Mouse (Mus musculus) CH12.LX (cell line): Measurements from ENCODE around the gene Mmp13. TPM values are rescaled to one million over a fixed set of nuclear protein-coding genes. Genes with fewer than 3 reads are reported as not detected.

ENCODE experiments used
- DNase-seq: peaks from one replicate; pipeline ENCODE4 v3.0.0-alpha.2; 2013; ENCODE audit errors: extremely low read depth
- H3K27ac ChIP-seq: 2 replicates; pipeline ENCODE4 v1.5.1; 2012; ENCODE audit warnings: low read depth, mild to moderate bottlenecking, control low read depth, moderate library complexity; ENCODE audit not compliant: insufficient read depth
- H3K27me3 ChIP-seq: replicated peaks from 2 replicates; pipeline ENCODE3; 2012; ENCODE audit warnings: inconsistent platforms
- H3K36me3 ChIP-seq, 2 experiments: replicated peaks in 1 of 2; 2 replicates each; pipeline versions ENCODE3 to v1.6.1; 2012; ENCODE audit warnings: inconsistent platforms in 1 of 2, low read length in 1 of 2, mild to moderate bottlenecking in 1 of 2, mixed read lengths in 1 of 2, moderate library complexity in 1 of 2; ENCODE audit not compliant: control insufficient read depth in 1 of 2, insufficient read depth in 1 of 2
- H3K4me1 ChIP-seq, 2 experiments: 2 replicates each; pipeline ENCODE4 v1.6.1; 2012; ENCODE audit warnings: inconsistent platforms in 1 of 2, moderate library complexity in 1 of 2; ENCODE audit not compliant: insufficient read depth in 2 of 2, control insufficient read depth in 1 of 2
- H3K4me2 ChIP-seq: 2 replicates; pipeline ENCODE4 v1.6.1; 2012; ENCODE audit warnings: low read depth, mild to moderate bottlenecking, control low read depth; ENCODE audit not compliant: poor library complexity, insufficient read depth, severe bottlenecking
- H3K4me3 ChIP-seq, 3 experiments: fragments of 150-350 bp in 1 of 3; sonication (generic) in 1 of 3; replicated peaks in 1 of 3; 2 replicates each; pipeline versions ENCODE3 to v1.5.1; 2011 to 2012; ENCODE audit warnings: low read depth in 2 of 3, low read length in 2 of 3, mild to moderate bottlenecking in 2 of 3, moderate library complexity in 2 of 3, control low read depth in 1 of 3, improper control_type of control experiment in 1 of 3, inconsistent platforms in 1 of 3, mixed read lengths in 1 of 3; ENCODE audit not compliant: poor library complexity in 1 of 3
- H3K79me2 ChIP-seq: replicated peaks from 2 replicates; pipeline ENCODE4 v1.6.1; 2012; ENCODE audit warnings: mild to moderate bottlenecking, moderate library complexity; ENCODE audit not compliant: control insufficient read depth, poor library complexity, insufficient read depth, severe bottlenecking; ENCODE audit errors: extremely low read depth
- H3K9ac ChIP-seq: 2 replicates; pipeline ENCODE4 v1.6.1; 2012; ENCODE audit warnings: low read depth, mild to moderate bottlenecking, control low read depth, moderate library complexity; ENCODE audit not compliant: insufficient read depth
- H3K9me3 ChIP-seq: replicated peaks from 2 replicates; pipeline ENCODE3; 2012; ENCODE audit warnings: low read length, inconsistent platforms, mixed read lengths
- CTCF ChIP-seq, 2 experiments: IDR thresholded peaks in 1 of 2; conservative IDR thresholded peaks in 1 of 2; 2 replicates each; pipeline ENCODE4 v1.5.1; 2011 to 2012; ENCODE audit warnings: low read depth in 2 of 2, low read length in 2 of 2, improper control_type of control experiment in 1 of 2, inconsistent platforms in 1 of 2, mild to moderate bottlenecking in 1 of 2, moderate library complexity in 1 of 2
- E2F4 ChIP-seq: IDR thresholded peaks from 2 replicates; pipeline ENCODE4 v1.6.1; 2011; ENCODE audit warnings: low read depth, low read length, improper control_type of control experiment; ENCODE audit not compliant: insufficient replicate concordance
- ELF1 ChIP-seq: IDR thresholded peaks from 2 replicates; pipeline ENCODE4 v1.6.1; 2014; ENCODE audit warnings: low read depth, mild to moderate bottlenecking, inconsistent platforms, low read length, improper control_type of control experiment
- EP300 ChIP-seq: IDR thresholded peaks from 2 replicates; pipeline ENCODE4 v1.6.1; 2011; ENCODE audit warnings: low read length, improper control_type of control experiment
- GABPA ChIP-seq: IDR thresholded peaks from 2 replicates; pipeline ENCODE4 v1.6.1; 2012; ENCODE audit warnings: low read depth, low read length, improper control_type of control experiment, inconsistent platforms; ENCODE audit not compliant: insufficient replicate concordance
- HCFC1 ChIP-seq: IDR thresholded peaks from 2 replicates; pipeline ENCODE4 v1.6.1; 2012; ENCODE audit warnings: low read depth, mild to moderate bottlenecking, inconsistent platforms, low read length, improper control_type of control experiment
- JUND ChIP-seq: conservative IDR thresholded peaks from 2 replicates; pipeline ENCODE4 v1.6.1; 2011; ENCODE audit warnings: low read depth, low read length, improper control_type of control experiment
- MAFK ChIP-seq: IDR thresholded peaks from 2 replicates; pipeline ENCODE4 v1.6.1; 2011; ENCODE audit warnings: low read length, improper control_type of control experiment; ENCODE audit not compliant: insufficient replicate concordance
- MAX ChIP-seq: IDR thresholded peaks from 2 replicates; pipeline ENCODE4 v1.6.1; 2011; ENCODE audit warnings: low read length, improper control_type of control experiment
- MAZ ChIP-seq: IDR thresholded peaks from 2 replicates; pipeline ENCODE4 v1.6.1; 2012; ENCODE audit warnings: low read depth, mild to moderate bottlenecking, inconsistent platforms, low read length, improper control_type of control experiment, moderate library complexity
- MEF2A ChIP-seq: IDR thresholded peaks from 2 replicates; pipeline ENCODE4 v1.6.1; 2014; ENCODE audit warnings: low read depth, mild to moderate bottlenecking, inconsistent platforms, low read length, improper control_type of control experiment, borderline replicate concordance
- MYC ChIP-seq: IDR thresholded peaks from 2 replicates; pipeline ENCODE4 v1.6.1; 2011; ENCODE audit warnings: low read depth, mild to moderate bottlenecking, improper control_type of control experiment, low read length
- NELFE ChIP-seq: IDR thresholded peaks from 2 replicates; pipeline ENCODE4 v1.6.1; 2011; ENCODE audit warnings: low read depth, low read length, improper control_type of control experiment
- RAD21 ChIP-seq: IDR thresholded peaks from 2 replicates; pipeline ENCODE4 v1.6.1; 2011; ENCODE audit warnings: low read depth, mild to moderate bottlenecking, low read length, improper control_type of control experiment, moderate library complexity
- SIN3A ChIP-seq: IDR thresholded peaks from 2 replicates; pipeline ENCODE4 v1.6.1; 2012; ENCODE audit warnings: low read length, improper control_type of control experiment, inconsistent platforms
- UBTF ChIP-seq: IDR thresholded peaks from 2 replicates; pipeline ENCODE4 v1.6.1; 2012; ENCODE audit warnings: low read depth, mild to moderate bottlenecking, inconsistent platforms, low read length, improper control_type of control experiment, moderate library complexity
- USF1 ChIP-seq: IDR thresholded peaks from 2 replicates; pipeline ENCODE4 v1.6.1; 2014; ENCODE audit warnings: low read depth, mild to moderate bottlenecking, inconsistent platforms, low read length, improper control_type of control experiment
- ZC3H11A ChIP-seq: IDR thresholded peaks from 2 replicates; pipeline ENCODE4 v1.6.1; 2012; ENCODE audit warnings: low read depth, mild to moderate bottlenecking, inconsistent platforms, low read length, improper control_type of control experiment
- ZKSCAN1 ChIP-seq: IDR thresholded peaks from 2 replicates; pipeline ENCODE4 v1.6.1; 2012; ENCODE audit warnings: low read depth, inconsistent platforms, low read length, improper control_type of control experiment, borderline replicate concordance
- ZNF384 ChIP-seq: IDR thresholded peaks from 2 replicates; pipeline ENCODE4 v1.6.1; 2012; ENCODE audit warnings: low read depth, low read length, improper control_type of control experiment, inconsistent platforms
- dilution Hi-C: fragments of 300-500 bp; cut with MboI; formaldehyde crosslinking; loops from 2 replicates; pipeline ENCODE4 v1.14.3; 2020; ENCODE audit warnings: low sequenced_read_pairs; ENCODE audit not compliant: extremely low pct_unique_long_range_greater_than_20kb, extremely low pct_ligation_motif_present
- in situ Hi-C: fragments of 300-500 bp; cut with MboI; formaldehyde crosslinking; loops from 3 replicates; pipeline ENCODE4 v1.14.3; 2019; ENCODE audit warnings: low sequenced_read_pairs, low pct_ligation_motif_present, low pct_unique_long_range_greater_than_20kb, mixed read lengths
- polyA plus RNA-seq: library from polyadenylated mRNA; unstranded; fragments of >175 nt; gene quantifications from 2 replicates; pipeline ENCODE4 v1.2.1, GENCODE M21; 2012; ENCODE audit warnings: low read depth; ENCODE audit not compliant: insufficient read length
- total RNA-seq, 2 experiments: library from RNA; depleted of rRNA; stranded (reverse); fragments of 300-350 nt in 1 of 2; fragments of >200 nt in 1 of 2; gene quantifications; 2 replicates each; pipeline ENCODE4 v1.2.3; 2012 to 2014

The Mmp13 gene
- total RNA-seq (2012; rRNA removed), result not detected in 2 replicates
- total RNA-seq (2014; rRNA removed), result not detected in 2 replicates
- polyA plus RNA-seq, result not detected in 2 replicates

- in situ Hi-C loops, result no loop called here
Observed at GRCm38 (mm10) chr9:7272214-7272613, at the start of gene Mmp13. Gene Mmp13 (plus strand): TSS chr9:7272514.

GRCm38 (mm10) chr9:7238619-7239018 is 33.7 kb upstream of the Mmp13 start:
- Histone ChIP-seq H3K79me2 (no peaks in the 10 kb centered on the region), H3K4me2 (no peak overlapping the region)
- TF ChIP-seq EP300 (no peak), GABPA (no peak), MEF2A (no peak), E2F4 (no peak), SIN3A (no peak), JUND (no peak), CTCF (conservative IDR thresholded peaks at IDR 0.05 in 1 of 2, IDR thresholded peaks at IDR 0.05 in 1 of 2; ENCODE audit: low read depth in 2 of 2, low read length in 2 of 2) (no peak), RAD21 (no peak), NELFE (no peak), USF1 (no peak), MAX (no peak)
- TF ChIP-seq, all 38 proteins: peak for 0
- peaks cover 4% of the 10 kb centered on the region in 2 experiments for H3K36me3 ChIP-seq
- H3K4me1 ChIP-seq, result peaks cover 3 to 16% of the 10 kb centered on the region in 2 experiments
- no peak for DNase-seq
- H3K4me3 ChIP-seq, result no peak overlapping the region
- dilution Hi-C loops, result no loop called here
- H3K27me3 ChIP-seq, result no peaks in the 10 kb centered on the region
- H3K9ac ChIP-seq, result no peak overlapping the region
- no peaks in the 10 kb centered on the region for H3K9me3 ChIP-seq
- no peak overlapping the region for H3K27ac ChIP-seq
- in situ Hi-C loops, result no loop called here

More at GRCm38 (mm10) chr9:7272214-7272613, at the start of gene Mmp13:
- Histone ChIP-seq H3K4me3 (no peak within 1 kb of the TSS), H3K9me3 (no peaks in the 10 kb centered on the region), H3K36me3 (no peaks in the 10 kb centered on the region), H3K27ac (no peak within 1 kb of the TSS), H3K4me2 (no peak within 1 kb of the TSS), H3K9ac (no peak within 1 kb of the TSS), H3K4me1 (no peaks in the 10 kb centered on the region), H3K27me3 (no peaks in the 10 kb centered on the region), H3K79me2 (no peaks in the 10 kb centered on the region)
- DNase-seq, result no peak
- TF ChIP-seq MYC (no peak), HCFC1 (no peak), MAFK (no peak), UBTF (no peak), ZKSCAN1 (no peak), ELF1 (no peak), GABPA (no peak), ZNF384 (no peak), MAZ (no peak), ZC3H11A (no peak)
- dilution Hi-C loops, result no loop called here
